Mouse (Mus musculus): Measurements from ENCODE around the gene Ccnl2. TPM values are rescaled to one million over a fixed set of nuclear protein-coding genes. Genes with fewer than 3 reads are reported as not detected.

Ccnl2 gene
- 166 and 167 TPM in 2 replicates for polyA plus RNA-seq (2015; fragmentation: Nextera tagmentation; extraction: Ambion mirVana)

- H3K4me3 ChIP-seq (replicated peaks), result peak within 1 kb of the TSS; percentile 91
- peak; percentile 100 for ATAC-seq (ENCODE audit: insufficient read depth, low FRiP score, low read depth)
- H3K36me3 ChIP-seq, result peaks cover 59% of the 10 kb centered on the region
- H3K4me1 ChIP-seq, result peaks cover 18% of the 10 kb centered on the region
- peak within 1 kb of the TSS; percentile 95 for H3K27ac ChIP-seq
- peak within 1 kb of the TSS; percentile 74 for H3K4me2 ChIP-seq
- no peaks in the 10 kb centered on the region for H3K27me3 ChIP-seq (replicated peaks)
- under 1% methylated on average over 59 of the region's 60 CpGs for WGBS
- peak within 1 kb of the TSS; percentile 100 for H3K9ac ChIP-seq
- H3K9me3 ChIP-seq, result no peaks in the 10 kb centered on the region
These were observed at the start of gene Ccnl2 for GRCm38 (mm10) chr4:155811929-155812664. Gene Ccnl2, plus strand, starts transcription at chr4:155812489.

GRCm38 (mm10) chr4:155769496-155769879 lies 42.8 kb upstream of the Ccnl2 start:
- no peaks in the 10 kb centered on the region for H3K36me3 ChIP-seq
- peaks cover 16% of the 10 kb centered on the region; the same call in 1 of the 2 replicates for H3K4me1 ChIP-seq
- peak overlapping the region; percentile 64; the same call in 1 of the 2 replicates for H3K9ac ChIP-seq
- 64% methylated on average over 5 of the region's 5 CpGs for WGBS
- H3K4me2 ChIP-seq, result peak overlapping the region; percentile 81
- H3K4me3 ChIP-seq (replicated peaks), result peak overlapping the region; percentile 53
- no peaks in the 10 kb centered on the region for H3K9me3 ChIP-seq
- no peak for ATAC-seq (ENCODE audit: insufficient read depth, low FRiP score, low read depth)
- no peaks in the 10 kb centered on the region for H3K27me3 ChIP-seq (replicated peaks)
- H3K27ac ChIP-seq, result peak overlapping the region; percentile 63; the same call in 1 of the 2 replicates

- no peaks in the 10 kb centered on the region for H3K9me3 ChIP-seq
- H3K27ac ChIP-seq, result peak overlapping the region; percentile 63
- peak overlapping the region; percentile 64 for H3K9ac ChIP-seq
- peaks cover 18% of the 10 kb centered on the region for H3K4me1 ChIP-seq
- H3K4me2 ChIP-seq, result peak overlapping the region; percentile 81
- peak overlapping the region; percentile 53 for H3K4me3 ChIP-seq (replicated peaks)
- H3K36me3 ChIP-seq, result no peaks in the 10 kb centered on the region
- under 1% methylated on average over 39 of the region's 39 CpGs for WGBS
- H3K27me3 ChIP-seq (replicated peaks), result no peaks in the 10 kb centered on the region
- ATAC-seq (ENCODE audit: insufficient read depth, low FRiP score, low read depth), result peak; percentile 85
These were observed 42.3 kb upstream of the Ccnl2 start for GRCm38 (mm10) chr4:155769880-155770512.

- Histone ChIP-seq H3K27ac (no peak overlapping the region), H3K9ac (peak overlapping the region; percentile 64; the same call in 1 of the 2 replicates), H3K9me3 (no peaks in the 10 kb centered on the region), H3K4me2 (peak overlapping the region; percentile 81), H3K36me3 (no peaks in the 10 kb centered on the region), H3K4me1 (peaks cover 24% of the 10 kb centered on the region), H3K4me3 (replicated peaks) (peak overlapping the region; percentile 53), H3K27me3 (replicated peaks) (no peaks in the 10 kb centered on the region)
- no peak for ATAC-seq (ENCODE audit: insufficient read depth, low FRiP score, low read depth)
- 44% methylated on average over 24 of the region's 24 CpGs for WGBS
These were observed 41.7 kb upstream of the Ccnl2 start for GRCm38 (mm10) chr4:155770626-155771025.

GRCm38 (mm10) chr4:155771706-155772105 lies 40.6 kb upstream of the Ccnl2 start:
- Histone ChIP-seq H3K9ac (no peak overlapping the region), H3K27ac (no peak overlapping the region), H3K36me3 (no peaks in the 10 kb centered on the region), H3K4me1 (peaks cover 31% of the 10 kb centered on the region), H3K4me2 (no peak overlapping the region), H3K27me3 (replicated peaks) (no peaks in the 10 kb centered on the region), H3K9me3 (no peaks in the 10 kb centered on the region), H3K4me3 (replicated peaks) (no peak overlapping the region)
- 74% methylated on average over 2 of the region's 2 CpGs for WGBS
- ATAC-seq (ENCODE audit: insufficient read depth, low FRiP score, low read depth), result no peak

- Histone ChIP-seq H3K36me3 (no peaks in the 10 kb centered on the region), H3K9me3 (no peaks in the 10 kb centered on the region), H3K4me3 (replicated peaks) (no peak overlapping the region), H3K27me3 (replicated peaks) (no peaks in the 10 kb centered on the region), H3K4me2 (peak overlapping the region; percentile 77; the same call in 1 of the 2 replicates), H3K4me1 (peaks cover 38% of the 10 kb centered on the region), H3K27ac (no peak overlapping the region), H3K9ac (no peak overlapping the region)
- ATAC-seq (ENCODE audit: insufficient read depth, low FRiP score, low read depth), result no peak
- 85% methylated on average over 13 of the region's 13 CpGs for WGBS
These were observed 39.5 kb upstream of the Ccnl2 start for GRCm38 (mm10) chr4:155772786-155773185.

- no peak for ATAC-seq (ENCODE audit: insufficient read depth, low FRiP score, low read depth)
- H3K4me1 ChIP-seq, result peaks cover 40% of the 10 kb centered on the region
These were observed 38.8 kb upstream of the Ccnl2 start for GRCm38 (mm10) chr4:155773335-155774078.

GRCm38 (mm10) chr4:155774280-155774754 lies 38.0 kb upstream of the Ccnl2 start, which contains the start of gene Vwa1:
Gene Vwa1, minus strand, starts transcription at chr4:155774698.
- Histone ChIP-seq H3K36me3 (no peaks in the 10 kb centered on the region), H3K4me2 (peak within 1 kb of the TSS; percentile 77), H3K27ac (peak within 1 kb of the TSS; percentile 86), H3K27me3 (replicated peaks) (no peaks in the 10 kb centered on the region), H3K4me1 (peaks cover 39% of the 10 kb centered on the region), H3K4me3 (replicated peaks) (peak within 1 kb of the TSS; percentile 47), H3K9me3 (no peaks in the 10 kb centered on the region), H3K9ac (no peak within 1 kb of the TSS)
- WGBS, result under 1% methylated on average over 35 of the region's 35 CpGs
- peak; percentile 82 for ATAC-seq (ENCODE audit: insufficient read depth, low FRiP score, low read depth)

More at GRCm38 (mm10) chr4:155773335-155774078, 38.8 kb upstream of the Ccnl2 start:
- no peak overlapping the region for H3K9ac ChIP-seq
- no peaks in the 10 kb centered on the region for H3K9me3 ChIP-seq
- 29% methylated on average over 5 of the region's 5 CpGs for WGBS
- no peaks in the 10 kb centered on the region for H3K27me3 ChIP-seq (replicated peaks)
- H3K4me3 ChIP-seq (replicated peaks), result peak overlapping the region; percentile 47
- peak overlapping the region; percentile 77 for H3K4me2 ChIP-seq
- no peaks in the 10 kb centered on the region for H3K36me3 ChIP-seq
- no peak overlapping the region for H3K27ac ChIP-seq

- ATAC-seq (ENCODE audit: insufficient read depth, low FRiP score, low read depth), result no peak
These were observed 37.1 kb upstream of the Ccnl2 start for GRCm38 (mm10) chr4:155774971-155775740.

GRCm38 (mm10) chr4:155775855-155776254 lies 36.4 kb upstream of the Ccnl2 start:
- no peak for ATAC-seq (ENCODE audit: insufficient read depth, low FRiP score, low read depth)
- Histone ChIP-seq H3K9ac (no peak overlapping the region), H3K27me3 (replicated peaks) (no peaks in the 10 kb centered on the region), H3K4me1 (peaks cover 32% of the 10 kb centered on the region), H3K4me3 (replicated peaks) (no peak overlapping the region), H3K27ac (peak overlapping the region; percentile 86), H3K9me3 (no peaks in the 10 kb centered on the region), H3K36me3 (no peaks in the 10 kb centered on the region), H3K4me2 (no peak overlapping the region)
- WGBS, result 67% methylated on average over 3 of the region's 3 CpGs

More at GRCm38 (mm10) chr4:155774971-155775740, 37.1 kb upstream of the Ccnl2 start:
- Histone ChIP-seq H3K4me3 (replicated peaks) (peak overlapping the region; percentile 47; the same call in 1 of the 2 replicates), H3K27me3 (replicated peaks) (no peaks in the 10 kb centered on the region), H3K4me1 (peaks cover 35% of the 10 kb centered on the region), H3K27ac (peak overlapping the region; percentile 86), H3K36me3 (no peaks in the 10 kb centered on the region), H3K4me2 (peak overlapping the region; percentile 77), H3K9ac (no peak overlapping the region), H3K9me3 (no peaks in the 10 kb centered on the region)
- WGBS, result 37% methylated on average over 9 of the region's 9 CpGs

Data from stomach, embryonic 15.5 days (tissue).